8 mouse cellular contexts compared by ENCODE assay signal in genomic region chr12:15416180-15416766, GRCm38 (mm10).
DNase-seq lines count a peak whose midpoint lies in the region.

No protein-coding gene starts in this region.

- peak; percentile 6 for DNase-seq in adrenal gland, postnatal 14 days
- no peak for DNase-seq in adrenal gland, adult 2 months
- DNase-seq in kidney, postnatal 14 days = peak; percentile 2
- DNase-seq in kidney, postnatal 4 days = no peak
- peak; percentile 26 for DNase-seq in ZHBTc4 (ENCODE audit: low read depth, low spot score)
- peak; percentile 39 to 49 for DNase-seq in left cerebral cortex, postnatal 25 days (ENCODE audit: low spot score in 2 of 2)
- DNase-seq in urinary bladder, postnatal 25 days (ENCODE audit: low spot score) = no peak
- DNase-seq in thymus, postnatal 25 days = no peak

- intact Hi-C loops in left cerebral cortex, postnatal 25 days (cut with DNase I) = loop anchor here (5.0 kb wide), 1 partner anchor 1264 kb away; the partner anchor contains the start of gene Fam84a

Comparison
In these comparisons a context has a peak if more than half of its experiments do, and no peak if none do; other contexts are left out.
1. DNase-seq: peak in adrenal gland, postnatal 14 days (single experiment), kidney, postnatal 14 days (single experiment), ZHBTc4 (single experiment) and left cerebral cortex, postnatal 25 days (2 of 2); none in adrenal gland, adult 2 months (single experiment), kidney, postnatal 4 days (0 of 2), urinary bladder, postnatal 25 days (single experiment) and thymus, postnatal 25 days (single experiment).